Mouse (Mus musculus) ES-Bruce4 (cell line): ENCODE data around the gene Ppp6r2. TPM values are rescaled to one million over a fixed set of nuclear protein-coding genes. Genes with fewer than 3 reads are reported as not detected.

ENCODE experiments used
- H3K27ac ChIP-seq: 2 replicates; pipeline ENCODE4 v1.5.1; 2012; ENCODE audit warnings: low read length, inconsistent platforms; ENCODE audit not compliant: insufficient read depth
- H3K27me3 ChIP-seq: 2 replicates; pipeline ENCODE4 v1.6.1; 2012; ENCODE audit warnings: mild to moderate bottlenecking, low read length, inconsistent platforms; ENCODE audit not compliant: control insufficient read depth, poor library complexity, insufficient read depth, severe bottlenecking
- H3K36me3 ChIP-seq: 2 replicates; pipeline ENCODE4 v1.6.1; 2012; ENCODE audit warnings: inconsistent platforms, mild to moderate bottlenecking, low read length, moderate library complexity; ENCODE audit not compliant: control insufficient read depth, poor library complexity, insufficient read depth, severe bottlenecking
- H3K4me1 ChIP-seq: one replicate; pipeline ENCODE4 v1.8.1; 2011; ENCODE audit warnings: low read length; ENCODE audit not compliant: control insufficient read depth, insufficient read depth
- H3K4me3 ChIP-seq: 2 replicates; pipeline ENCODE4 v1.5.1; 2011; ENCODE audit warnings: low read depth, mild to moderate bottlenecking, low read length
- H3K9ac ChIP-seq: 2 replicates; pipeline ENCODE4 v1.6.1; 2012; ENCODE audit warnings: low read depth, mild to moderate bottlenecking, inconsistent platforms; ENCODE audit not compliant: poor library complexity, severe bottlenecking
- H3K9me3 ChIP-seq: replicated peaks from 2 replicates; pipeline ENCODE4 v1.6.1; 2012; ENCODE audit warnings: mild to moderate bottlenecking, low read length, inconsistent platforms; ENCODE audit not compliant: control insufficient read depth, poor library complexity, insufficient read depth, severe bottlenecking
- CTCF ChIP-seq: IDR thresholded peaks from one replicate; pipeline ENCODE4 v1.8.1; 2011; ENCODE audit warnings: low read depth, low read length
- EP300 ChIP-seq: IDR thresholded peaks from 2 replicates; pipeline ENCODE4 v1.6.1; 2011; ENCODE audit warnings: low read depth, low read length; ENCODE audit not compliant: insufficient read depth
- POLR2A ChIP-seq: IDR thresholded peaks from one replicate; pipeline ENCODE4 v1.8.1; 2011; ENCODE audit warnings: low read length; ENCODE audit not compliant: insufficient read depth
- polyA plus RNA-seq: library from polyadenylated mRNA; stranded (reverse); fragments of >200 nt; gene quantifications from 2 replicates; pipeline ENCODE4 v1.2.4, GENCODE M21; 2011; ENCODE audit warnings: low read depth; ENCODE audit not compliant: missing spikeins, insufficient read depth, insufficient read length

The Ppp6r2 gene
- polyA plus RNA-seq, 1 experiment, result 14.3 TPM

DNA sequence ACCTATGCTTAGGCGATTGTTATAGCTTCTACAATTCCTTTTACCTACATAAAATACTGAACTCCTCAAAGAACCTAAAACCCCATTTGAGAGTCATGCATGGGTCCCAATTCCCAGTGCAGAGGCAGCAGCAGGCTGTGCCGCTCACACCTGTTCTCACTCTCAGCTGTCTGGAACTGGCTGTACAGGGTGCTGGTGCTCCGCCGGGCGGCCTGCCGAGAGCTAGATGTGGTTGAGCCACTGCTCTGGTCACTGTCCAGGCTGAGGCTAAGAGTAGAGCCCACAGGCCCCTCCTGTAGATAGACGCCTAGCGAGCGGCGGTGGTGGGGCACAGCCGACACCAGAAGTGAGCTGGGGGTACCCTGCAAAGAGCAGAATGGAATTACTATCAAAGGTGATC is 78.1 kb downstream of the Ppp6r2 start:
- Histone ChIP-seq H3K9me3 (no peaks in the 10 kb centered on the region), H3K27ac (no peak overlapping the region), H3K36me3 (peaks cover 27% of the 10 kb centered on the region)

GRCm38 (mm10) chr15:89291521-89291920 is 80.2 kb downstream of the Ppp6r2 start:
- Histone ChIP-seq H3K9ac (no peak overlapping the region), H3K27ac (no peak overlapping the region), H3K4me3 (no peak overlapping the region), H3K9me3 (no peaks in the 10 kb centered on the region), H3K4me1 (no peaks in the 10 kb centered on the region), H3K36me3 (peaks cover 27% of the 10 kb centered on the region), H3K27me3 (no peaks in the 10 kb centered on the region)
- TF ChIP-seq CTCF (no peak), POLR2A (no peak), EP300 (no peak)

More for the DNA sequence above, 78.1 kb downstream of the Ppp6r2 start:
- Histone ChIP-seq H3K4me3 (no peak overlapping the region), H3K4me1 (no peaks in the 10 kb centered on the region), H3K27me3 (no peaks in the 10 kb centered on the region), H3K9ac (no peak overlapping the region)
- TF ChIP-seq CTCF (no peak), POLR2A (no peak), EP300 (no peak)

DNA sequence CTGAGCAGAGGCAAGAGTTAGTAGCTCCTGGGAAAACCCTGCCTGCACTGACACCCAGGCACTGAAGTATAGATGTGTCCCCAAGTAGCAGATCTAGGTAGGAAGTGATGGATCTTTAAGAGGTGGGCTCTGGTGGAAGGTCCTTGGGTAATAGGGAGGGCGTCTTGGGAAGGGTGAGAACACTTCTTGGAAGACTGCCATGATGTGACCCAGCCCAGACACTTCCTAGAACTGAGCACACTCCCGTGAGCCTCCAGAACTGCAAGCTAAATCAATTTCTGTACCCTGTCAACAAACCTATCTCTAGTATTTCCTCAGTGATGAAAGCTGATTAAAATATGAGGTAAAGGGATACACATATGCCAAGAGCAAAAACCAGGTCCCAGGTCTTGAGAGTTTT is 81.4 kb downstream of the Ppp6r2 start:
- no peaks in the 10 kb centered on the region for H3K9me3 ChIP-seq
- H3K4me1 ChIP-seq, result no peaks in the 10 kb centered on the region
- no peak overlapping the region for H3K27ac ChIP-seq
- no peaks in the 10 kb centered on the region for H3K27me3 ChIP-seq
- H3K4me3 ChIP-seq, result no peak overlapping the region
- TF ChIP-seq CTCF (no peak), POLR2A (no peak), EP300 (no peak)
- peaks cover 27% of the 10 kb centered on the region for H3K36me3 ChIP-seq
- H3K9ac ChIP-seq, result no peak overlapping the region

- Histone ChIP-seq H3K27me3 (no peaks in the 10 kb centered on the region), H3K9me3 (no peaks in the 10 kb centered on the region), H3K36me3 (peaks cover 21% of the 10 kb centered on the region), H3K4me1 (no peaks in the 10 kb centered on the region), H3K4me3 (no peak overlapping the region), H3K9ac (no peak overlapping the region), H3K27ac (no peak overlapping the region)
- TF ChIP-seq POLR2A, result no peak
- TF ChIP-seq EP300, result no peak
- no peak for TF ChIP-seq CTCF
Observed at GRCm38 (mm10) chr15:89293778-89294177, 82.4 kb downstream of the Ppp6r2 start.

GRCm38 (mm10) chr15:89295580-89296165 is 84.3 kb downstream of the Ppp6r2 start:
- no peaks in the 10 kb centered on the region for H3K27me3 ChIP-seq
- H3K27ac ChIP-seq, result no peak overlapping the region
- no peak overlapping the region for H3K9ac ChIP-seq
- H3K4me3 ChIP-seq, result no peak overlapping the region
- peaks cover 18% of the 10 kb centered on the region for H3K36me3 ChIP-seq
- no peak for TF ChIP-seq CTCF
- TF ChIP-seq EP300, result no peak
- TF ChIP-seq POLR2A, result no peak
- H3K4me1 ChIP-seq, result no peaks in the 10 kb centered on the region
- H3K9me3 ChIP-seq, result no peaks in the 10 kb centered on the region

GRCm38 (mm10) chr15:89296465-89296864 is 85.1 kb downstream of the Ppp6r2 start:
- no peaks in the 10 kb centered on the region for H3K4me1 ChIP-seq
- H3K9me3 ChIP-seq, result no peaks in the 10 kb centered on the region
- no peak overlapping the region for H3K4me3 ChIP-seq
- H3K36me3 ChIP-seq, result peaks cover 19% of the 10 kb centered on the region
- no peak overlapping the region for H3K27ac ChIP-seq
- TF ChIP-seq CTCF, result no peak
- no peak for TF ChIP-seq EP300
- TF ChIP-seq POLR2A, result no peak
- H3K9ac ChIP-seq, result no peak overlapping the region
- H3K27me3 ChIP-seq, result no peaks in the 10 kb centered on the region
